Mouse (Mus musculus) liver, embryonic 14.5 days (tissue): ENCODE data around the gene Setx. TPM values are rescaled to one million over a fixed set of nuclear protein-coding genes. Genes with fewer than 3 reads are reported as not detected.
A peak's percentile ranks its signal among the peaks of the same experiment; 100 is the strongest.
"Not testable (repeated sequence)": the region's sequence is repeated elsewhere in the genome, so short reads cannot be mapped to it uniquely, and the experiment has no call there.

Experiments
- ATAC-seq: fragments of 200-750 bp; cut with Nextera tagmentation; 2 replicates; pipeline ENCODE4 v1.8.0; 2017; ENCODE audit warnings: moderate number of reproducible peaks, mild to moderate bottlenecking, moderate library complexity; ENCODE audit not compliant: insufficient read depth
- DNase-seq, 3 experiments: peaks; one replicate each; pipeline ENCODE4 v3.0.0-alpha.2; 2012 to 2013; ENCODE audit warnings: low read depth in 3 of 3, low spot score in 3 of 3
- H3K27ac ChIP-seq: fragments of 300-500 bp; sonication (generic); 2 replicates; pipeline ENCODE4 v1.5.1; 2014; ENCODE audit warnings: moderate library complexity, mild to moderate bottlenecking, control low read depth, inconsistent platforms
- H3K27me3 ChIP-seq: fragments of 300-500 bp; sonication (generic); 2 replicates; pipeline ENCODE4 v1.6.1; 2014; ENCODE audit warnings: mild to moderate bottlenecking, low read length, moderate library complexity; ENCODE audit not compliant: control insufficient read depth, insufficient read depth
- H3K36me3 ChIP-seq: fragments of 300-500 bp; sonication (generic); replicated peaks from 2 replicates; pipeline ENCODE4 v1.6.1; 2014; ENCODE audit warnings: low read depth; ENCODE audit not compliant: control insufficient read depth, insufficient read depth
- H3K4me1 ChIP-seq, 2 experiments: fragments of 200-500 bp in 1 of 2; fragments of 300-500 bp in 1 of 2; sonication (generic) in 1 of 2; replicated peaks; 2 replicates each; pipeline ENCODE4 v1.6.1; 2012 to 2014; ENCODE audit warnings: antibody characterized with exemption in 1 of 2, inconsistent platforms in 1 of 2, low read length in 1 of 2; ENCODE audit not compliant: control insufficient read depth in 2 of 2, insufficient read depth in 2 of 2
- H3K4me2 ChIP-seq: fragments of 300-500 bp; sonication (generic); 2 replicates; pipeline ENCODE4 v1.6.1; 2014; ENCODE audit warnings: low read depth, mild to moderate bottlenecking, control low read depth, moderate library complexity
- H3K4me3 ChIP-seq, 2 experiments: fragments of 200-500 bp in 1 of 2; fragments of 300-500 bp in 1 of 2; sonication (generic) in 1 of 2; 2 replicates each; pipeline ENCODE4 v1.5.1; 2012 to 2014; ENCODE audit warnings: low read depth in 2 of 2, low read length in 2 of 2, mild to moderate bottlenecking in 2 of 2, control low read depth in 1 of 2, inconsistent platforms in 1 of 2, moderate library complexity in 1 of 2; ENCODE audit not compliant: insufficient read depth in 1 of 2
- H3K9ac ChIP-seq: fragments of 300-500 bp; sonication (generic); replicated peaks from 2 replicates; pipeline ENCODE4 v1.6.1; 2014; ENCODE audit warnings: mild to moderate bottlenecking, control low read depth, moderate library complexity
- H3K9me3 ChIP-seq: fragments of 300-500 bp; sonication (generic); 2 replicates; pipeline ENCODE4 v1.6.1; 2016; ENCODE audit warnings: low read length, mixed read lengths; ENCODE audit not compliant: control insufficient read depth
- CTCF ChIP-seq: IDR thresholded peaks from 2 replicates; pipeline ENCODE4 v1.5.1; 2016; ENCODE audit warnings: antibody characterized with exemption, low read depth, control low read depth
- EP300 ChIP-seq: IDR thresholded peaks from 2 replicates; pipeline ENCODE4 v1.6.1; 2016; ENCODE audit warnings: antibody characterized with exemption, low read depth
- WGBS: fragments of 180-500 bp; shearing (Covaris S2); extraction: QIAGEN DNeasy Blood & Tissue Kit; methylation state at CpG from one replicate; pipeline ENCODE4 v1.1.7; 2014; ENCODE audit not compliant: insufficient replicate concordance; 5-methylcytosine and 5-hydroxymethylcytosine counted together
- polyA plus RNA-seq, 2 experiments: library from polyadenylated mRNA; depleted of rRNA in 1 of 2; stranded (reverse) in 1 of 2; unstranded in 1 of 2; fragments of >200 nt; fragmentation: Nextera tagmentation in 1 of 2; extraction: Ambion mirVana in 1 of 2; gene quantifications; 2 replicates each; pipeline versions ENCODE4 v1.2.1 to v1.2.3; 2012 to 2014

Gene Setx
- polyA plus RNA-seq, 2 experiments: 2.8 to 3.4 TPM

- ATAC-seq: no peak
- Histone ChIP-seq H3K9me3 (no peaks in the 10 kb centered on the region), H3K4me2 (no peak overlapping the region), H3K36me3 (no peaks in the 10 kb centered on the region), H3K9ac (no peak overlapping the region), H3K4me3 (no peak overlapping the region), H3K4me1 (no peaks in the 10 kb centered on the region), H3K27me3 (no peaks in the 10 kb centered on the region), H3K27ac (no peak overlapping the region)
- 62% methylated on average over 8 of the region's 8 CpGs for WGBS
- TF ChIP-seq EP300 (no peak), CTCF (no peak)
- no peak for DNase-seq
These were observed 25.2 kb upstream of the Setx start for GRCm38 (mm10) chr2:29098786-29099185.

- DNase-seq (no peak), ATAC-seq (no peak)
- H3K4me1 ChIP-seq: no peaks in the 10 kb centered on the region
- no peak overlapping the region for H3K27ac ChIP-seq
- no peak overlapping the region for H3K9ac ChIP-seq
- TF ChIP-seq CTCF (no peak), EP300 (no peak)
- WGBS: 72% methylated on average over 14 of the region's 14 CpGs
- H3K36me3 ChIP-seq: no peaks in the 10 kb centered on the region
- H3K27me3 ChIP-seq: no peaks in the 10 kb centered on the region
- H3K4me3 ChIP-seq: no peak overlapping the region
- no peaks in the 10 kb centered on the region for H3K9me3 ChIP-seq
- H3K4me2 ChIP-seq: no peak overlapping the region
These were observed 24.3 kb upstream of the Setx start for GRCm38 (mm10) chr2:29099646-29100045.

GRCm38 (mm10) chr2:29100822-29101534 is 23.0 kb upstream of the Setx start:
- Histone ChIP-seq H3K9ac (no peak overlapping the region), H3K4me1 (no peaks in the 10 kb centered on the region), H3K9me3 (no peaks in the 10 kb centered on the region), H3K4me2 (peak overlapping the region; percentile 2), H3K27ac (no peak overlapping the region), H3K4me3 (peak overlapping the region in 1 of 2 experiments; percentile 32; a peak in 1 of 4 replicates), H3K27me3 (no peaks in the 10 kb centered on the region), H3K36me3 (no peaks in the 10 kb centered on the region)
- DNase-seq (no peak), ATAC-seq (no peak)
- no peak for TF ChIP-seq CTCF
- TF ChIP-seq EP300: no peak
- WGBS: 45% methylated on average over 7 of the region's 7 CpGs

GRCm38 (mm10) chr2:29102416-29103377 is 21.3 kb upstream of the Setx start:
- WGBS: 54% methylated on average over 10 of the region's 10 CpGs
- not testable (repeated sequence) for H3K4me2 ChIP-seq, H3K27me3 ChIP-seq, H3K27ac ChIP-seq, H3K9me3 ChIP-seq, H3K9ac ChIP-seq, H3K36me3 ChIP-seq, H3K4me1 ChIP-seq, DNase-seq, ATAC-seq, H3K4me3 ChIP-seq

- Histone ChIP-seq H3K9ac (no peak overlapping the region), H3K4me1 (peaks cover 4% of the 10 kb centered on the region in 2 experiments; a peak in 3 of 4 replicates), H3K27ac (no peak overlapping the region), H3K4me3 (no peak overlapping the region), H3K27me3 (no peaks in the 10 kb centered on the region), H3K36me3 (no peaks in the 10 kb centered on the region), H3K9me3 (no peaks in the 10 kb centered on the region), H3K4me2 (no peak overlapping the region)
- TF ChIP-seq CTCF: no peak
- TF ChIP-seq EP300: no peak
- DNase-seq (no peak), ATAC-seq (no peak)
These were observed 3.0 kb upstream of the Setx start for GRCm38 (mm10) chr2:29120969-29121368.
